Mouse (Mus musculus) forebrain, embryonic 14.5 days (tissue): Measurements from ENCODE around the gene Tdrd9. TPM values are rescaled to one million over a fixed set of nuclear protein-coding genes. Genes with fewer than 3 reads are reported as not detected.

ENCODE experiments used
- ATAC-seq: fragments of 200-750 bp; cut with Nextera tagmentation; 2 replicates; pipeline ENCODE4 v1.8.0; 2017; ENCODE audit warnings: mild to moderate bottlenecking, moderate library complexity
- DNase-seq: peaks from one replicate; pipeline ENCODE4 v3.0.0-alpha.2; 2015; ENCODE audit warnings: low spot score
- H3K27ac ChIP-seq: fragments of 300-500 bp; sonication (generic); 2 replicates; pipeline ENCODE4 v1.5.1; 2014; ENCODE audit warnings: low read depth, mild to moderate bottlenecking, control low read depth, low read length, moderate library complexity
- H3K27me3 ChIP-seq: fragments of 300-500 bp; sonication (generic); replicated peaks from 2 replicates; pipeline ENCODE4 v1.6.1; 2014; ENCODE audit warnings: low read length, control low read depth, mixed read lengths; ENCODE audit not compliant: control insufficient read depth, insufficient read depth
- H3K36me3 ChIP-seq: fragments of 300-500 bp; sonication (generic); 2 replicates; pipeline ENCODE4 v1.6.1; 2014; ENCODE audit warnings: low read length, control low read depth; ENCODE audit not compliant: control insufficient read depth, insufficient read depth
- H3K4me1 ChIP-seq: fragments of 300-500 bp; sonication (generic); 2 replicates; pipeline ENCODE4 v1.6.1; 2014; ENCODE audit warnings: antibody characterized with exemption, low read length, control low read depth; ENCODE audit not compliant: control insufficient read depth, insufficient read depth
- H3K4me2 ChIP-seq: fragments of 300-500 bp; sonication (generic); 2 replicates; pipeline ENCODE4 v1.6.1; 2014; ENCODE audit warnings: mild to moderate bottlenecking, control low read depth, low read length
- H3K4me3 ChIP-seq: fragments of 300-500 bp; sonication (generic); 2 replicates; pipeline ENCODE4 v1.5.1; 2014; ENCODE audit warnings: low read depth, low read length, control low read depth
- H3K9ac ChIP-seq: fragments of 300-500 bp; sonication (generic); 2 replicates; pipeline ENCODE4 v1.6.1; 2014; ENCODE audit warnings: mild to moderate bottlenecking, low read length, control low read depth, moderate library complexity
- H3K9me3 ChIP-seq: fragments of 300-500 bp; sonication (generic); replicated peaks from 2 replicates; pipeline ENCODE4 v1.6.1; 2016; ENCODE audit warnings: low read length, control low read depth, mixed read lengths; ENCODE audit not compliant: control insufficient read depth
- WGBS: fragments of 180-500 bp; shearing (Covaris S2); extraction: QIAGEN DNeasy Blood & Tissue Kit; methylation state at CpG from one replicate; pipeline ENCODE4 v1.1.7; 2014; 5-methylcytosine and 5-hydroxymethylcytosine counted together
- polyA plus RNA-seq: library from polyadenylated mRNA; unstranded; fragments of >200 nt; fragmentation: Nextera tagmentation; extraction: Ambion mirVana; gene quantifications from 2 replicates; pipeline ENCODE4 v1.2.1, GENCODE M21; 2014

Tdrd9 gene
- polyA plus RNA-seq, 1 experiment from 2014 or later, result 0.19 TPM

DNA sequence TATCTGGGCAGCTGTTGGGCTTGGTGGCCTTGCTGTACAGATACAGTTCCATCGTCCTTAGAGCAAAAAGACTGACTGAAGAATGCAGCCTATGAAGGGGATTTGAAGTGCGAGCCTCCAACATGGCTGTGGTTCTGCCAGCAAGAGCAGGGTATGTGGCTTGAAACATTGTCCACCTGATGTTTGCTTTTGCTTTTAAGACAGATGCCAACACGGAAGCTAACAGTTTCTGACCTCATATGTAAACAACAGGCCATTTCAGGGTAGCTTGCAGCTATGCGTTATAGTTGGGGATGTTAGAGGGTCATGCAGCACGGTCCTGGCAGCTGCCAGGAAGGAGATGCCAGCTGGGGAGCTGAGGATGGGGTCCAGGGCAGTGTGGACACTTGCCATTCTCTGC is 20.9 kb upstream of the Tdrd9 start:
- no peaks in the 10 kb centered on the region for H3K36me3 ChIP-seq
- DNase-seq (no peak), ATAC-seq (no peak)
- H3K4me1 ChIP-seq, result no peaks in the 10 kb centered on the region
- no peaks in the 10 kb centered on the region for H3K27me3 ChIP-seq
- no peak overlapping the region for H3K4me3 ChIP-seq
- H3K27ac ChIP-seq, result no peak overlapping the region
- 81% methylated on average over 5 of the region's 5 CpGs for WGBS
- H3K4me2 ChIP-seq, result no peak overlapping the region
- H3K9me3 ChIP-seq, result no peaks in the 10 kb centered on the region
- H3K9ac ChIP-seq, result no peak overlapping the region

DNA sequence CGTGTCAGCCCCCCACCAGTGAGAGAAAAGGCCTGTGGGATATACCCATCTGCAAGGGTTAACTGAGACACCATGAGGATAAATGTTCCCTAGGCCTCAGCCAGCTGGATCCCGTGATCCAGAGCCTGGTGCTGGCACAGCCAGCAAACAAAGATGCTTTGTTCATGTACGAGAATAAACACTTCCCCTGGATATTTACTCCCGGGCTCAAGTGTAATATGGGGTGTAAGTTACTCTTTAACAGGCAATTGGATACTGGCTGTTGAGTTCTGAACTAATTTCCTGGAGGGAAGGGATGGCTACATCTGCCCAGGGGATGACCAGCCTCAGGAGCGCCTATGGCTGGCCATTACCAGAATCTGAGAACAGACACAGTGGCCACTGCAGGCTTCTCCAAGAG is 19.7 kb upstream of the Tdrd9 start:
- H3K4me2 ChIP-seq, result no peak overlapping the region
- H3K27ac ChIP-seq, result no peak overlapping the region
- ATAC-seq (no peak), DNase-seq (no peak)
- H3K9ac ChIP-seq, result no peak overlapping the region
- H3K4me3 ChIP-seq, result no peak overlapping the region
- H3K4me1 ChIP-seq, result no peaks in the 10 kb centered on the region
- no peaks in the 10 kb centered on the region for H3K27me3 ChIP-seq
- no peaks in the 10 kb centered on the region for H3K36me3 ChIP-seq
- no peaks in the 10 kb centered on the region for H3K9me3 ChIP-seq
- 31% methylated on average over 5 of the region's 5 CpGs for WGBS

DNA sequence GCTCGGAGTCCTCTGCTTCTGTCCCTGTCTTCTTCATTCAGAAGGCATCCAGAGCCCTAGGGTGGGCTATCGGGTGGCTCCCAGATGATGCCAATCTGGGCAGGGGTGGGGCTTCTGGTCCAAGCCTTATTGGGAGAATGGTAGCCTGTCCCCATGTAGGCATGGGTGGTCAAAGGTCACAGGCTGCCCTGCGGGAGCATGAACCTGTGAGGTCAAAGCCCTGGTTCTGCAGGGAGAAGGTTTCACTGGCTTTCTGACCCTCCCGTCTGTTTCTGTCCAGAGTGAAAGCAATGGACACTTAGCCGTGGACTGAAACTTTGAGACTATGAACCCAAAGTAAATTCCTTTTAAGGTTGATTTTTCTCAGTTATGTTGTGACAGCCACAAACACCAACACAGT is 15.2 kb upstream of the Tdrd9 start:
- H3K4me2 ChIP-seq, result no peak overlapping the region
- H3K9ac ChIP-seq, result no peak overlapping the region
- no peaks in the 10 kb centered on the region for H3K4me1 ChIP-seq
- no peak overlapping the region for H3K27ac ChIP-seq
- peaks cover 20% of the 10 kb centered on the region for H3K36me3 ChIP-seq
- H3K27me3 ChIP-seq, result no peaks in the 10 kb centered on the region
- ATAC-seq, result no peak
- no peak for DNase-seq
- H3K9me3 ChIP-seq, result no peaks in the 10 kb centered on the region
- 84% methylated on average over 5 of the region's 5 CpGs for WGBS
- no peak overlapping the region for H3K4me3 ChIP-seq

DNA sequence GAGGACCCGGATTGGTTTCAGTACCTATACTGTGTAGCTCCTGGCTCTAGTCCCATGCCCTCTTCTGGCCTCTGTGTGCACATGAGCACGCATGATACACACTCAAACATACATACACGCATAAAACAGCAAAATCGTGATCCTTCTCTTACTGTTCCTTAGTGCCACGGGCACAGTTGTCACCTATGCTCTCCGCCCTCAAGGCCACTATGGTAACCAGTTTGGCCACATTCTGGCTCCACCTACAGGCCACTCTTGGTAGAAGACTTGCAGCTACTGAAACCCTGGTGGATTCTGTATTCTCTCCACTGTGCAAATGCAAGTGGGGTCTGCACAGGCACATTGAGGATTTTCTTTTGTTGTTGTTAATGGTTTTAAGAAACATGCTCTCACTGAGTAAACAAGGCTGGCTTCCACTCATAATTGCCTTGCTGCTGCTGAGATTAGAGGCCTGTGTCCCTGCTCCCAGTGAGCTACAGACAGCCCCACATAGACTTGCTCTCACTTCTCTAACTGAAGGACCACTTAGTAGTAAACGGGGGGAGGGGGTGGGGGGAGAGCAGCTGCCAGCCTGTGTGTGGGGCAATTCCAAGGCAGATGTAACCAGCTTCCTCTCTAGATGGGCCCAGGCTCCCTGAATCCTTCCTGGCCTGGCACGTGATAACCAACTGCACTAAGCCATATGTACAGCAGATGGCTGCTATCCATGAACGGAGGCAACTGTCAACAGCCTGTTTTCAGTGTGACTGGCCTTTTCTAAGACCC is 13.1 kb upstream of the Tdrd9 start:
- no peak overlapping the region for H3K4me2 ChIP-seq
- no peak overlapping the region for H3K27ac ChIP-seq
- H3K9ac ChIP-seq, result no peak overlapping the region
- DNase-seq (peak; percentile 73), ATAC-seq (peak; percentile 89)
- H3K36me3 ChIP-seq, result peaks cover 37% of the 10 kb centered on the region
- WGBS, result 40% methylated on average over 9 of the region's 9 CpGs
- no peaks in the 10 kb centered on the region for H3K9me3 ChIP-seq
- no peaks in the 10 kb centered on the region for H3K4me1 ChIP-seq
- no peak overlapping the region for H3K4me3 ChIP-seq
- no peaks in the 10 kb centered on the region for H3K27me3 ChIP-seq

DNA sequence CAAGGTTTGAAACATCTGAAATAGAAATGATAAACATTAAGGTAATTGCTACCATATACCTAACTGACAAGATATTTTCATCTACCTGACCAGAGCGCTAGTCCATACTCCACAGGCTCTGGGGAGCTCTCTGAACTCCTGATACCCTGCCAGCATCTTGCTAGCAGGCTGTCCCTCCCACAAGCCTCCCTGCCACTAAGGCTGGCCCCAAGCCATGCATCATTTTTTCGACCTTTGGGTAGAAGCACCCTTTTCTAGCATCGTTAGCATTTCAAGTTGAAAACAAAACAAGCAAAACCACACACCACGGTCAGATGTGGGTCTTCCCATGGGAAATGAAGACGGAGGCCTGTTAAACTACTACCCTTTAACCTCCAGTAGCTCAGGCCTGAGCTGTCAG is 8.0 kb upstream of the Tdrd9 start:
- Histone ChIP-seq H3K9me3 (no peaks in the 10 kb centered on the region), H3K4me1 (peaks cover 7% of the 10 kb centered on the region)
- no peak for ATAC-seq

DNA sequence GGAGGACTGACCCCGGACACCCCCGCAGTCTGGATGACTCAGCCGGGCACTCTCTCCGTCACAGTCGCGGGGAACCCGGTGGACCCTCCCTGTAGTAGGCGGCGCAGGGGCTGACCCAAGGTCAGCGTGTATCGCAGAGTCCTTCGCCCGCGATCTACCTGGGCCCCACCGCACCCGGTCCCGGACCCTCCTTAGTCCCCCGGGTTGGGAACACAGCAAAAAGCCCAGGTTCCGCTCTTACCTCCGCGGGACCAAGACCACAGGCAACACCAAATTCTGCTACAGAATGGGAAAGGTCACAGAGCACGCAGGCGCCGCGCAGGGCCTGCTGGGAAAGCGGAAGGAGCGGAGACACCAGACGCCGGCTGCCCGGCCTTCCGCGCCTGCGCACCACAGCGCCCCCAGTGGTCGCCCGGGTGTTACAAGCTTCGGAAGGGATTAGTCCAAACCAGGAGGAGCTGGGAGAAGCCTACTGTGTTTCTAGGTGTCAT is 4.6 kb upstream of the Tdrd9 start, which contains the start of gene Atp5mpl:
Gene Atp5mpl, minus strand, starts transcription at position 295 of the 491 bp plus-strand sequence.
- Histone ChIP-seq H3K9me3 (no peaks in the 10 kb centered on the region), H3K4me2 (peak within 1 kb of the TSS; percentile 92), H3K27me3 (no peaks in the 10 kb centered on the region), H3K36me3 (peaks cover 14% of the 10 kb centered on the region), H3K4me3 (peak within 1 kb of the TSS; percentile 92), H3K27ac (peak within 1 kb of the TSS; percentile 27; the same call in 1 of the 2 replicates), H3K9ac (peak within 1 kb of the TSS; percentile 98), H3K4me1 (peaks cover 7% of the 10 kb centered on the region)
- peak; percentile 95 for ATAC-seq
- peak; percentile 95 for DNase-seq
- under 1% methylated on average over 37 of the region's 37 CpGs for WGBS

More for the DNA sequence above, 8.0 kb upstream of the Tdrd9 start:
- H3K4me2 ChIP-seq, result no peak overlapping the region
- no peaks in the 10 kb centered on the region for H3K27me3 ChIP-seq
- 78% methylated on average over 5 of the region's 5 CpGs for WGBS
- no peak overlapping the region for H3K4me3 ChIP-seq
- no peak overlapping the region for H3K9ac ChIP-seq
- H3K36me3 ChIP-seq, result peaks cover 40% of the 10 kb centered on the region
- H3K27ac ChIP-seq, result no peak overlapping the region
- no peak for DNase-seq

DNA sequence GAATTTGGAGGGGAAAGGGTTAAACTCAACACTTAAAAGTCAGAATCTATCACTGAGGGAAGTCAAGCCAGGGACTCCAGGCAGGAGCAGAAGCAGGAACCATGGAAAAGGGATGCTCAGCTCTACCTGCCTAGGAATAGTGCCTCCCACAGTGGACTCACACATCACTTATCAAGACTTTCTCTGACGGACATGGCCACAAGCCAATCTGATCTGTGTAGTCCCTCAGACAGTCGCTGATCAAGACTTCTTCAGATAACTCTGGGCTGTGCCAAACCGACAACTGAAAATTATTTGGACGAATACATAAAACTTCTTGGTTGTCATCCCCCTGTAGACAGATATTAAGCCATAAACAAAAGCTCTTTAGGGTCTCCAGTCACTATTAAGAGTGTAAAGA is 1.3 kb upstream of the Tdrd9 start:
- Histone ChIP-seq H3K4me3 (no peak overlapping the region), H3K36me3 (no peaks in the 10 kb centered on the region), H3K27ac (no peak overlapping the region), H3K9ac (no peak overlapping the region), H3K9me3 (no peaks in the 10 kb centered on the region), H3K4me1 (peaks cover 7% of the 10 kb centered on the region), H3K27me3 (no peaks in the 10 kb centered on the region), H3K4me2 (no peak overlapping the region)
- ATAC-seq, result no peak
- no peak for DNase-seq
- WGBS, result 81% methylated on average over 4 of the region's 4 CpGs

DNA sequence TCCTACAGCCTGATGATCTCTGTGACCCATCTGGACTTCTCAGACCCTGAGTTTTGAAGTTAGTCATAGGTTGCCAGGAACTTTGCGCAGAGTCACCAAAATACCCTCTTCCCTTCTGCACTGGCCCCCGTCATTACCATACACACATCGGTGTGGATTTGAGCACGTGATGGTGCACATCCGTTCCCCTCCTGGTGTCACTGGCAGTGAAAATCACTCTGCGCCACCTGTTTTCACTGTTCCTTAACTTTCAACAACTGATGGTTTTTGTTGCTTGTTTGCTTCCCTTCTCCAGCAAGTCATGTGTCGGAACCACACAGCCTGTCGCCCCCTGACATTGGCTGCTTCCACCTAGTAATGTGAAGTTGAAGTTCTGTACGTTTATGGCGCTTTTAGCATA is 1.1 kb downstream of the Tdrd9 start:
- Histone ChIP-seq H3K27ac (no peak overlapping the region), H3K9me3 (no peaks in the 10 kb centered on the region), H3K27me3 (no peaks in the 10 kb centered on the region), H3K4me3 (no peak overlapping the region), H3K9ac (no peak overlapping the region), H3K4me1 (peaks cover 7% of the 10 kb centered on the region; the same call in 1 of the 2 replicates), H3K4me2 (no peak overlapping the region), H3K36me3 (no peaks in the 10 kb centered on the region)
- ATAC-seq (no peak), DNase-seq (no peak)
- WGBS, result 90% methylated on average over 10 of the region's 10 CpGs

DNA sequence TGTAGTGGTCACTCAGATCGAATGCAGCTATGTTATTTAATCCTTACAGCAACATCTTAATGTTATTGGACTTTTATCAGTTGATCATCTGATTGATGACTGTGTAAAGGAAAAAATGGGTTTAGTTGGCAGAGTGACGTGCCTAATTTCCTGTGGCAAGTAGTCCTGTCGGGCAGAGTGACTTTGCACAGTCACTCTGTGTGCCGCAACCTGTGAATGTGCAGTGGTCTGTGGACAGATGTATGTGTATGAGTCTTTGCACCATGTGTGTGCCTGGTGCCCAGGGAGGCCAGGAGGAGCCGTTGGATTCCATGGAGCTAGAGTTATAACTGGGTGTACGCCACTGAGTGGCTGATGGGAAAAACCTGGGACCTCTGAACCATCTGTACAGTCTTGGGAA is 3.2 kb downstream of the Tdrd9 start:
- Histone ChIP-seq H3K9ac (no peak overlapping the region), H3K36me3 (no peaks in the 10 kb centered on the region), H3K27ac (no peak overlapping the region), H3K9me3 (no peaks in the 10 kb centered on the region), H3K27me3 (no peaks in the 10 kb centered on the region), H3K4me3 (no peak overlapping the region), H3K4me1 (peaks cover 9% of the 10 kb centered on the region; the same call in 1 of the 2 replicates), H3K4me2 (no peak overlapping the region)
- ATAC-seq, result no peak
- 83% methylated on average over 6 of the region's 6 CpGs for WGBS
- no peak for DNase-seq
